Mouse (Mus musculus) gastrocnemius, postnatal 14 days (tissue): ENCODE data around the gene Fgf14. TPM values are rescaled to one million over a fixed set of nuclear protein-coding genes. Genes with fewer than 3 reads are reported as not detected.
"Not testable (repeated sequence)": the region's sequence is repeated elsewhere in the genome, so short reads cannot be mapped to it uniquely, and the experiment has no call there.

ENCODE experiments used
- DNase-seq: peaks from one replicate; pipeline ENCODE4 v3.0.0; 2021; ENCODE audit warnings: mixed read lengths
- intact Hi-C: fragments of 180-260 bp; cut with DNase I; formaldehyde crosslinking; loops from one replicate; pipeline ENCODE4 v1.15.1; 2025; ENCODE audit warnings: low total_unique reads
- total RNA-seq, 2 experiments: library from RNA; stranded (reverse); gene quantifications; 2 replicates each; pipeline ENCODE4 v1.2.3; 2021

Fgf14 gene
- total RNA-seq, 2 experiments from 2014 or later, result not detected

GRCm38 (mm10) chr14:124488971-124489370 is 188.0 kb downstream of the Fgf14 start:
- intact Hi-C loops, result no loop called here
- DNase-seq, result no peak

- intact Hi-C loops, result no loop called here
- no peak for DNase-seq
These were observed 191.7 kb downstream of the Fgf14 start for GRCm38 (mm10) chr14:124485261-124485660.

GRCm38 (mm10) chr14:124474066-124474667 is 202.8 kb downstream of the Fgf14 start:
- no peak for DNase-seq
- intact Hi-C loops, result no loop called here

DNA sequence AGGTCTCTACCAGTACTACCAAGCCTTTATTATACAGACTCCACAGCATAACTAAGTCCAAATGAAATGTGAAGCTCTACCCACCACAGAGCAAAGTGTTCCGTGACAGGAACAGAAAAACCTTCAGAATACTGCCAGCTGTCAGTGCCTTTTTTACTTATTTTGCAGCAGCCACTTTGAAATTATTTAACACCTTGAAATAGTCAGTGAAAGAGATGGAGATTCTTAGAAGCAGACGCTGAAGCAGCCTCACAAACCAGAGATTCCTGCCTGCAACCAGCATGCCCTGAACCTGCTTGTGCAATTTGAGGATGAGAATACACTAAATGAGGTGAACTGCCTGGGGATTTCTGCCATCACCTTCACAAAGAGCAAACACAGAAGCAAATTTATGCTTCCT is 206.0 kb downstream of the Fgf14 start:
- intact Hi-C loops, result no loop called here
- no peak for DNase-seq

GRCm38 (mm10) chr14:124455120-124455519 is 221.8 kb downstream of the Fgf14 start:
- no peak for DNase-seq
- intact Hi-C loops, result no loop called here

DNA sequence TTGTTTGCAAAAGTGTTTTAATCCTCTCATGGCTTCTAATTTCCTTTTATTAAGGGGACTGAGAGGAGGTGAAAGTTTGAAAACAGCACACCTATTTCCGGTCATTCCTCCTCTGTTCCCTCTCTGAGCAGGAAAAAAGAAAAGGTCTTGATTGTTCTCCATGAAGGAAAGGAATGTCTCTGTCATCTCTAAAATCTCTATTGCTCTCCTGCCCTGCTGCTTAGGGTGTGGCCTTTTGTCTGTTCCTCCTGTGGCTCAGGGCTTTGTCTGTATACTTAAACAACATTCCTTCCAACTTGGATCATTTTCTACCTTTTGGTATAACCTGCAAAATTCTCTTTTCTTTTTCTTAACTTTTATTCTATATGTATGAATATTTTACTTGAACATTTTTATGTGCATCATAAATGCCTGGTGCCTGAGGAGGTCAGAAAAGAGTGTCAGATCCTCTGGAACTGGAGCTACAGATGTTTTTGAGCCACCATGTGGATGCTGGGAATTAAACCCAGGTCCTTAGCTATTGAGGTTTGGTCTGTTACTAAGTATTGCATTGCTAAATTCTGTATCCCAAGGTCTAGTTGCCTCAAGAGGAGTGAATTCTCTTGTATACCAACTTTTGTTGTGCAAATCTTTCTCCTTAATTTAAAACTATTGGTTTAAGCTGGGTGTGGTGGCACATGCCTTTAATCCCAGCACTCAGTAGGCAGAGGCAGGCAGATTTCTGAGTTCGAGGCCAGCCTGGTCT is 230.7 kb downstream of the Fgf14 start:
- DNase-seq, result no peak
- intact Hi-C loops, result no loop called here

DNA sequence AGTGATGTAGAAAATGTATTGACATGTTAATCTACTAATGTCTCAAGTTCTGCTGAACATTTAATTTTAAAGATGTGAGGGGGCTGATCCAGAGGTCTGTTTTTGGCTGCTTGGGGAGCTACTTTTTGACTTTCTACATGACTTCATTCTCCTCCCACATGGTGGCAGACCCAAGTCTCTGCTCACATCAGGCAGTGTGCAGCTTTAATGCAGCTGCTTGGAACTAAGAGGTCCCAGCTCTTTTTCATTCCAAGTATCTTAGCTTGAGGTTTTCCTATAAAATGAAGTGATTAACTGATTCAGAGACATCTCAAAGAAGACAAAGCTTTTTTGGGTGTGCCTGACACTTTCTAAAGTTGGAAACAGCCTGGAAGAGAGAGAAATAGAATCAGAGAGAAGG is 232.1 kb downstream of the Fgf14 start:
- DNase-seq, result no peak
- intact Hi-C loops, result no loop called here

GRCm38 (mm10) chr14:124439298-124439697 is 237.6 kb downstream of the Fgf14 start:
- DNase-seq, intact Hi-C loops: not testable (repeated sequence)

DNA sequence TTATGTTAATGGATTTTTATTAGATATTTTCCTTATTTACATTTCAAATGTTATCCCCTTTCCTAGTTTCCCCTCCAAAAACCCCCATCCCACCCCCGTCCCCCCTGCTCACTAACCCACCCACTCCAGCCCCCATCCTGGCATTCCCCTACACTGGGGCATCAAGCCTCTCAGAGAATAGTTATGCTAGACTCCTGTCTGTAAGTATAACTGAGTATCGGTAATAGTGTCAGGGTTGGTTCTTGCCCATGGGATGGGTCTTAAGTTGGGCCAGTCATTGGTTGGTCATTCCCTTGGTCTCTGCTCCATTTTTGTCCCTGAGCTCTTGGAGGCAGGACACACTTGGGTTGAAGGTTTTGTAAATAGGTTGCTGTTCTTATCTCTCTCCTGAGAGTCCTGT is 265.0 kb downstream of the Fgf14 start:
- intact Hi-C loops, result no loop called here
- DNase-seq, result no peak

GRCm38 (mm10) chr14:124410945-124411344 is 266.0 kb downstream of the Fgf14 start:
- DNase-seq, result no peak
- intact Hi-C loops, result no loop called here

- no peak for DNase-seq
- intact Hi-C loops, result no loop called here
These were observed 348.5 kb downstream of the Fgf14 start for GRCm38 (mm10) chr14:124328391-124328790.

DNA sequence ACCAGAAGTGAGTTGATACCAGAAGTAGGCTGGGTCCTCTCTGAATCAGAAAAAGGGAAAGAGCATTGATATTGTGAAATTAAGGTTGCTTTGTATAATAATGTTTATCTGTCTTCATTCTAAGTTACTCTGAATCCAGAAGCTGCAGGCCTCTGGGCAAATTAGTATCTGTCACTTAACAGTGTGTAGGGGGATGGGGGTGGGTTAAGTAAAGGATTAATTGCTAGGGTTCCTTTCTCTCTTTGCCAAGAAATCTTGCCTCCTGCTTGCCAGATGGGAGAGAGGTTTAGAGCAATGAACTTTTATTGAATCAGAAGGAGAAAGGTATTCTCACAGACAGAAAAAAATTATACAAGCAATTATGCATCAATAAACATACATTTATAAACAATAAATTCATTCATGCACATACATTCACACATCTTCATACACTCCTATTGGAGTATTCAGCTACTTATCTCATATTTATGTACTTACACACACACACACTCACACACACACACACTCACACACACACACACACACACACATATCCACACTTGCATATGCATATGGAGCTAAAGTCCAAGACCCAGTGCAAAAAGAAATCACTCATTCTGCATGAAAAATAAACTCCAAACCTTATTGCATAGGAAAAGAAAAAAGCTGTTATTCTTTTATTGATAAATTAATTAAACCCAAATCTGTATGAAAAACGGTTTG is 357.8 kb downstream of the Fgf14 start:
- intact Hi-C loops, result no loop called here
- DNase-seq, result no peak

- DNase-seq, result no peak
- intact Hi-C loops, result no loop called here
These were observed 361.4 kb downstream of the Fgf14 start for GRCm38 (mm10) chr14:124315513-124315912.

DNA sequence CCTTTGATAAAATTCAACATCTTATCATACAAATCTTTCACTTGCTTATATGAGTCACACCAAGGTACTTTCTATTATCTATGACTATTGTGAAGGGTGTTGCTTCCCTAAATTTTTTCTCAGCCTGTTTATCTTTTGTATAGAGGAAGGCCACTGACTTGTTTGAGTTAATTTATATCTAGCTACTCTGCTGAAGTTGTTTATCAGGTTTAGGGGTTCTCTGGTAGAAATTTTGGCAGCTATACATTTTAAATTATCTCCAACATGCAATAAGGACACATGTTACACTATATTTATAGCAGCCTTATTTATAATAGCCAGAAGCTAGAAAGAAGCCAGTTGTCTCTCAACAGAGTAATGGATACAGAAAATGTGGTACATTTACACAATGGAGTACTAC is 389.9 kb downstream of the Fgf14 start:
- no peak for DNase-seq
- intact Hi-C loops, result no loop called here

DNA sequence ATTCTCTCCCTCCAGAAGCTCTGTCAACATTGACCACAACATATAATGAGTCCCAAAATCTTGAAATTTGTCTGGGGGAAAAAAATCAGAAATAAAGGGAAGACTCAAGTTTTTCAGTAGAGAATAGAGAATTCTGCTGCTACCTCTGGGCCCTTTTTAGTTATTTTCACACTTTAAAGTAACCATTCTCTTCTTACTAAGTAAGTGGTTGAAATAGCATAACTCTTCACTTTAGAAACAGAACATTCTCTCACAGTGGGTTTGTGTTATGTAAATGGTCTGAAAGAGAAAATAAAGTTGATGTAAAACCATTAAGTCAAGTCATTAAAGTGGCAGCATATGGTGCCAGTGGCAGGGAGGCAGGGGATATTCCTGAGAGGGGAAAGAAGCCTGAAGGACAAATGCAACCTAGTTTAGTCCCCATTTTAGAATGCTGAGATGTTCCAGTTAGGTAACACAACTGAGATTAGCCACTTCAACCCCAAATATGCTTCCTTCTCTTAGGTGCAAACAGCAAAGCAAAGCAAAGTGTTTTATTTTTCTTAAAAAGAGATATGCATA is 398.5 kb downstream of the Fgf14 start:
- no peak for DNase-seq
- intact Hi-C loops, result no loop called here

GRCm38 (mm10) chr14:124266977-124267376 is 409.9 kb downstream of the Fgf14 start:
- intact Hi-C loops, result no loop called here
- DNase-seq, result no peak

- intact Hi-C loops, result no loop called here
- no peak for DNase-seq
These were observed 412.3 kb downstream of the Fgf14 start for GRCm38 (mm10) chr14:124264541-124265059.

- DNase-seq, result no peak
- intact Hi-C loops, result no loop called here
These were observed 413.7 kb downstream of the Fgf14 start for GRCm38 (mm10) chr14:124263199-124263598.

GRCm38 (mm10) chr14:124247517-124247916 is 429.4 kb downstream of the Fgf14 start:
- no peak for DNase-seq
- intact Hi-C loops, result no loop called here

GRCm38 (mm10) chr14:124223445-124223844 is 453.5 kb downstream of the Fgf14 start:
- intact Hi-C loops, result no loop called here
- DNase-seq, result no peak
